Mouse (Mus musculus) gastrocnemius, postnatal 36 days (tissue): ENCODE data around the gene Snap25. TPM values are rescaled to one million over a fixed set of nuclear protein-coding genes. Genes with fewer than 3 reads are reported as not detected.

Source experiments
- DNase-seq, 2 experiments: peaks; one replicate each; pipeline ENCODE4 v3.0.0; 2022
- intact Hi-C: fragments of 180-260 bp; cut with DNase I; formaldehyde crosslinking; loops from one replicate; pipeline ENCODE4 v1.15.1; 2025
- total RNA-seq, 2 experiments: library from RNA; stranded (reverse); gene quantifications; 2 replicates each; pipeline ENCODE4 v1.2.3; 2021

Gene Snap25
- total RNA-seq, 2 experiments from 2014 or later = not detected

DNA sequence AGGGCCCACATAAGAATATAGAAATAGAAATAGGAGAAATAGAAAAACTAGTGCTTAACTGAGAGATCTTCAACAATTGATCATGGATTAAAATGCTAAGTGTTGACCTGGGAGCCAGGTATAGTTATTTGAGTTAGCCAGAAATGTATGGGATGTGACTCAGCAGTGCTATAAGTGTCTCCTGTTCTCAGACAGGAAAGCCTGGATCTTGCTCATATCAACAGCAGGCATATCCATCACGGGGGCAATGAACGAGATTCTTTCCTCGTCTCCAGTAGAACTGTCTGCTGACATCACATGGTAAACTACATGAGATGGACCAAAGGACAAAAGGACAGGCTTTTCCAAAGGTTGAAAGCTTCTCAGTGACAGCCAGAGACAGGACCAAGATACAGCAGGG is 88.8 kb downstream of the Snap25 start:
- DNase-seq = no peak
- intact Hi-C loops = no loop called here

DNA sequence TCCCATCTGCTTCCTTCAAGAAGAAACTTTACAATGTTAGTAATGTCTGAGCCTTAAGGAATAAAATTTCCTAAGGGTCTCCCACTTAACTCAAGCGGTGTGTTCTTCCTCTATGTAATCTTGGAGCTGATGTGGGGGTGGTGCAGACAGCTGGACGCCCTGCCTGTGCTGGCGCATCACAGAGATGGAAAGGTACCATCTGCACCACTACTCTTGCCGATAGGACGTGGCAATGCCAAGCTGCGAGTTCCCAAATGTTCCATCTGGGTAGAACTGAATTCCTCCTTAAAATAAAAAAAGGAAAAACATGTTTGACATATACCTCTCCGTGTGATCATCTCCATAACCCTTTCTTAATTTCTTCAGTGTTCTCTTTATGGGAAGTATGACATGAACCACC is 89.9 kb downstream of the Snap25 start:
- DNase-seq = no peak
- intact Hi-C loops = no loop called here

- no peak for DNase-seq
- intact Hi-C loops = no loop called here
These were observed 94.9 kb downstream of the Snap25 start for GRCm38 (mm10) chr2:136807992-136808726.

DNA sequence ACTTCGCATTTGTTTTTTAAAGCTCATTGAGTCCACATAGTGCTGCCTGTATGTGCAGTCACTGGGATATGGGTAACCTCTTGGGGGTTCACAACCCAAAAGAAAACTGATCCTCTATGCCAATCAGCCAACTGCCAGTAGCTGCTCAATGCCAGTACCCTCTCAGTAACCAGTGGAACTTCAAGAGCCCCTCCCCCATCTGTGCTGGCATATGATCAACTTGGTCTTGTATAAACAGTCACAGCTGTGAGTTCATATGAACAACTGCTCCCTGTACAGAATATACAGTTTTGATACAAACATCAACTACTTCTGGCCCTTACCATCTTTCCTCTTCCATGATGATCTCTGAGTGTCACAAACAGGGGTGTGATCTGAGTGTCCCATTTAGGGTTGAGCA is 98.1 kb downstream of the Snap25 start:
- intact Hi-C loops = no loop called here
- DNase-seq = no peak

DNA sequence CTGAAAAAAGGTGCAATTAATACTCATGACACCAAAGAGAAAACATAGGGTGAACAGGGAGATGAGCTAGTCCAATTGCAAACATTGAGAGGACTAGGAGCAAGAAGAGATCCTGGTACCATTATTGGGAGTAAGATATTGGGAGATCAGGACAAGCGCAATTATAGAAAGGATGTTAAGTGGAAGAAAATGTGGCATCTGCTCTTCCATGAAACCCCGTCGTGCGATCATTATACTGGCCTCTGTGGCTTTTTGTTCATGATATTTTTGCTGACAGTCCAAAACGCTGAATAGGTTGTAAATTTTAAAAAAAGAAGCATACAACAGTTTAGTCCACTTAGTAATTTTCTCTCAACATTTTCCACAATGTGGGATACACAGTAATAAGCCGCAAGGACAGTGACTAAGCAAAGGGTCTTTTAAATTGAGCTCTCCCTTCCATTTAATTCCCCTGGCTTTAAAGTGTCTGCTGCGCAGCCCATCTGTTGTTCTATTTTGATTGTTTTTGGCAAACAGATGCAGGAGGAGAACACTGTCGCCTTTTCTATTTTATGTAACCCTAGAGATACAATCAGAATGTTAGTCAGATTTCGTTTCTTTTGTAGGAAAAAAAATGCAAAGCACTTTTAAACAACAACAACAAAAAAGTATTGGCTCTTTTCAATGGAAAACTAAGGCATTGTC is 103.6 kb downstream of the Snap25 start:
- intact Hi-C loops = no loop called here
- DNase-seq = no peak

DNA sequence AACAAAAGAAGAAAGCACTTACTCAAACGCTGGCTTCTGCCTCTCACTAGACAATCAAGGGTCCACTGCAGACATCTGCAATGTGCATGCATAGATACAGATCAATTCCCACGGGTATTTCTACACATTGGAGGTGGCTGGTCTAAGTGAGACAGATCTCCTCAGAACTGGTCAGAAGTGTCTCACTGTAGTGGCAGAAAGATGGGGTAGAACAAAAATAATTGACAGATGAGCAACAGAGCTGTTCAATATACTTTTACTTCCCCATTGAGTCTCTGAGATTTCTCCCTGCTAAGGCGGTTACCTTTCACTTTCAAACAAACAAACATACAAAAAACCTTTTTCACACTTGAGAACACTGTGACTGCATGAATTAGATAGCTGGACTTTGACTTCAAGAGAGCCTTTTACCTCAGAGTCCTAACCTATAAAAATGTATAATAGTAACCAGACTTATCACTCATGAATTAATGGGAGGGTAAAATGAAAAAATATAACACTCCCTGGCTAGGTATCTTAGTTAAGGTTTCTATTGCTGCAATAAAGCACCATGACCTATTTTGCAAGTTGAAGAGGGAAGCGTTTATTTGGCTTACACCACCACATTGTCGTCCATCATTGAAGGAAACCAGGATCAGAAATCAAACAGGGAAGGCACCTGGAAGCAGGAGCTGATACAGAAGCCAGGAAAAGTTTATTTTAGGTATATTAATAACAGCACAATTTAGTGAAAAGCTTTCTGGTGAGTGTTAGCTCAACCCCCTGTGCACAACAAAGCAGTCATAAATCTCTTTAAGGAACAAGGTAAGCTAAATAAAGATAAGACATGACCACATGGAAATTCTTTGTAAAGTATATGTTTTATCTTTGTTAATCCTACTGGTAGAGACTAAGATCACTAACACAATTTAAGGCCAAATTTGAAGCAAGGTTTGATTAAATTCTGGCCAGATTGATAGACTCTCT is 110.8 kb downstream of the Snap25 start:
- no peak for DNase-seq
- intact Hi-C loops = no loop called here

GRCm38 (mm10) chr2:136827612-136828011 is 114.4 kb downstream of the Snap25 start:
- DNase-seq = no peak
- intact Hi-C loops = no loop called here

Other genes starting within 250 kb of the Snap25 start
- under 1 TPM; 0.47 to 0.82 TPM for gene Ankef1, start 211.5 kb upstream of the Snap25 start, total RNA-seq
- gene AL731706.2, start 172.2 kb downstream of the Snap25 start, total RNA-seq = 10 to 100 TPM; 14.5 to 32.8 TPM
- 1 to 10 TPM; 2.2 to 5.0 TPM for gene Slx4ip, start 177.8 kb downstream of the Snap25 start, total RNA-seq
- gene AL731706.1, start 177.9 kb downstream of the Snap25 start, total RNA-seq = 10 to 100 TPM; 17.4 to 22.4 TPM
- gene Mkks, start 177.9 kb downstream of the Snap25 start, total RNA-seq = 10 to 100 TPM; 28.0 to 30.1 TPM